ENCODE assay signal across 14 mouse cellular contexts in genomic region chr7:45516846-45517245, GRCm38 (mm10). TPM values are rescaled to one million over a fixed set of nuclear protein-coding genes. Genes with fewer than 3 reads are reported as not detected.
"Had no signal": no experiment of that assay in that cellular context is flagged by ENCODE, and none has a peak within 500 bp of the region (broad histone marks: within the 10 kb centered on the region; RNA-seq: fewer than 3 reads in every experiment).

No protein-coding gene starts in this region.

RNA-seq across cellular contexts. Expression of gene Plekha4, which starts 9.3 kb away (rescaled TPM):
- total RNA-seq: megakaryocyte-erythroid progenitor cell, adult 5-6 weeks had no signal

RNA-seq across cellular contexts. Expression of gene Gm45808, which starts 30.2 kb away (rescaled TPM):
- total RNA-seq: megakaryocyte progenitor cell, adult 5-6 weeks; megakaryocyte-erythroid progenitor cell, adult 5-6 weeks had no signal
- polyA plus RNA-seq: intestine, embryonic 16.5 days; kidney, embryonic 14.5 days; limb, embryonic 10.5 days; limb, embryonic 13.5 days; liver, embryonic 12.5 days; liver, embryonic 16.5 days; lung, embryonic 15.5 days; midbrain, embryonic 11.5 days; midbrain, embryonic 14.5 days; neural tube, embryonic 12.5 days; neural tube, embryonic 15.5 days; stomach, embryonic 14.5 days had no signal
